Mouse (Mus musculus) kidney, postnatal 0 days (tissue): ENCODE measurements around the gene Fbxl17. TPM values are rescaled to one million over a fixed set of nuclear protein-coding genes. Genes with fewer than 3 reads are reported as not detected.

Experiments used
- ATAC-seq: fragments of 200-750 bp; cut with Nextera tagmentation; replicated peaks from 2 replicates; pipeline ENCODE4 v1.8.0; 2017; ENCODE audit warnings: low read depth, moderate number of reproducible peaks, moderate TSS enrichment, moderate library complexity; ENCODE audit not compliant: low FRiP score
- DNase-seq: peaks from one replicate; pipeline ENCODE4 v3.0.0-alpha.2; 2016; ENCODE audit warnings: low spot score
- H3K27ac ChIP-seq: fragments of 300-500 bp; sonication (generic); 2 replicates; pipeline ENCODE4 v1.5.1; 2014; ENCODE audit warnings: mild to moderate bottlenecking
- H3K27me3 ChIP-seq: fragments of 300-500 bp; sonication (generic); 2 replicates; pipeline ENCODE4 v1.6.1; 2014; ENCODE audit warnings: low read length, mixed read lengths; ENCODE audit not compliant: insufficient read depth
- H3K36me3 ChIP-seq: fragments of 300-500 bp; sonication (generic); 2 replicates; pipeline ENCODE4 v1.6.1; 2014; ENCODE audit warnings: low read length, mixed read lengths; ENCODE audit not compliant: insufficient read depth
- H3K4me1 ChIP-seq: fragments of 300-500 bp; sonication (generic); replicated peaks from 2 replicates; pipeline ENCODE4 v1.6.1; 2014; ENCODE audit warnings: antibody characterized with exemption, low read length, mixed read lengths; ENCODE audit not compliant: insufficient read depth
- H3K4me2 ChIP-seq: fragments of 300-500 bp; sonication (generic); 2 replicates; pipeline ENCODE4 v1.6.1; 2014; ENCODE audit warnings: mild to moderate bottlenecking, low read length, moderate library complexity, mixed read lengths
- H3K4me3 ChIP-seq: fragments of 300-500 bp; sonication (generic); replicated peaks from 2 replicates; pipeline ENCODE4 v1.5.1; 2014; ENCODE audit warnings: low read depth, low read length
- H3K9ac ChIP-seq: fragments of 300-500 bp; sonication (generic); 2 replicates; pipeline ENCODE4 v1.6.1; 2014; ENCODE audit warnings: low read depth, low read length
- H3K9me3 ChIP-seq: fragments of 300-500 bp; sonication (generic); replicated peaks from 2 replicates; pipeline ENCODE4 v1.6.1; 2016; ENCODE audit warnings: low read length, inconsistent platforms, mixed read lengths
- CTCF ChIP-seq: IDR thresholded peaks from 2 replicates; pipeline ENCODE4 v1.5.1; 2016; ENCODE audit warnings: antibody characterized with exemption, low read depth, mild to moderate bottlenecking, moderate library complexity
- WGBS: fragments of 180-500 bp; shearing (Covaris S2); extraction: QIAGEN DNeasy Blood & Tissue Kit; methylation state at CpG from one replicate; pipeline ENCODE4 v1.1.7; 2014; 5-methylcytosine and 5-hydroxymethylcytosine counted together
- polyA plus RNA-seq: library from polyadenylated mRNA; unstranded; fragments of >200 nt; fragmentation: Nextera tagmentation; extraction: Ambion mirVana; gene quantifications from 2 replicates; pipeline ENCODE4 v1.2.1, GENCODE M21; 2015

Fbxl17 gene
- polyA plus RNA-seq, 1 experiment from 2014 or later, result 9.0 TPM

- Histone ChIP-seq H3K4me3 (no peak overlapping the region), H3K36me3 (no peaks in the 10 kb centered on the region), H3K4me2 (no peak overlapping the region), H3K27ac (no peak overlapping the region), H3K27me3 (no peaks in the 10 kb centered on the region), H3K9me3 (no peaks in the 10 kb centered on the region), H3K4me1 (no peaks in the 10 kb centered on the region), H3K9ac (no peak overlapping the region)
- no peak for DNase-seq
- 85% methylated on average over 2 of the region's 2 CpGs for WGBS
- TF ChIP-seq CTCF, result no peak
- ATAC-seq, result no peak
Measured at GRCm38 (mm10) chr17:63510451-63510850, 10.6 kb upstream of the Fbxl17 start.

GRCm38 (mm10) chr17:63501091-63501490, 1.3 kb upstream of the Fbxl17 start:
- ATAC-seq, result no peak
- Histone ChIP-seq H3K4me2 (peak overlapping the region; percentile 78; the same call in 1 of the 2 replicates), H3K36me3 (no peaks in the 10 kb centered on the region), H3K27ac (0 out of 2 replicates have a peak overlapping the region, but pooled peaks have one; percentile 100), H3K4me3 (no peak overlapping the region), H3K9me3 (no peaks in the 10 kb centered on the region), H3K27me3 (no peaks in the 10 kb centered on the region), H3K9ac (no peak overlapping the region), H3K4me1 (peaks cover 12% of the 10 kb centered on the region)
- no peak for TF ChIP-seq CTCF
- DNase-seq, result no peak
- WGBS, result 93% methylated on average over 6 of the region's 6 CpGs

GRCm38 (mm10) chr17:63500156-63500834, 478 bp upstream of the Fbxl17 start:
- peak overlapping the region; percentile 99 for H3K9ac ChIP-seq
- peak overlapping the region; percentile 91 for H3K4me3 ChIP-seq
- 1% methylated on average over 53 of the region's 78 CpGs for WGBS
- H3K27ac ChIP-seq, result peak overlapping the region; percentile 100
- no peaks in the 10 kb centered on the region for H3K36me3 ChIP-seq
- ATAC-seq (peak; percentile 86), DNase-seq (peak; percentile 86)
- H3K27me3 ChIP-seq, result no peaks in the 10 kb centered on the region
- H3K4me2 ChIP-seq, result peak overlapping the region; percentile 78
- peaks cover 13% of the 10 kb centered on the region for H3K4me1 ChIP-seq
- no peaks in the 10 kb centered on the region for H3K9me3 ChIP-seq
- no peak for TF ChIP-seq CTCF

- TF ChIP-seq CTCF, result no peak
- DNase-seq, result peak; percentile 82
- peak; percentile 58 for ATAC-seq
- H3K4me1 ChIP-seq, result peaks cover 13% of the 10 kb centered on the region
- no peaks in the 10 kb centered on the region for H3K27me3 ChIP-seq
- H3K36me3 ChIP-seq, result no peaks in the 10 kb centered on the region
- H3K9ac ChIP-seq, result peak overlapping the region; percentile 99
- 0% methylated on average over 45 of the region's 90 CpGs for WGBS
- peak overlapping the region; percentile 91 for H3K4me3 ChIP-seq
- peak overlapping the region; percentile 100 for H3K27ac ChIP-seq
- H3K9me3 ChIP-seq, result no peaks in the 10 kb centered on the region
- H3K4me2 ChIP-seq, result peak overlapping the region; percentile 78
Measured at GRCm38 (mm10) chr17:63498717-63499635, 841 bp downstream of the Fbxl17 start.

GRCm38 (mm10) chr17:63498182-63498716, 1.6 kb downstream of the Fbxl17 start:
- Histone ChIP-seq H3K4me2 (peak overlapping the region; percentile 78), H3K9me3 (no peaks in the 10 kb centered on the region), H3K4me1 (peaks cover 13% of the 10 kb centered on the region), H3K27ac (peak overlapping the region; percentile 100; the same call in 1 of the 2 replicates), H3K27me3 (no peaks in the 10 kb centered on the region), H3K4me3 (peak overlapping the region; percentile 91), H3K9ac (peak overlapping the region; percentile 99), H3K36me3 (no peaks in the 10 kb centered on the region)
- DNase-seq, result peak; percentile 76
- 4% methylated on average over 6 of the region's 6 CpGs for WGBS
- TF ChIP-seq CTCF, result no peak
- ATAC-seq, result 0 out of 2 replicates have a peak, but pooled peaks have one; percentile 0

- no peak overlapping the region for H3K27ac ChIP-seq
- no peaks in the 10 kb centered on the region for H3K27me3 ChIP-seq
- TF ChIP-seq CTCF, result no peak
- H3K9ac ChIP-seq, result no peak overlapping the region
- peaks cover 19% of the 10 kb centered on the region for H3K4me1 ChIP-seq
- no peaks in the 10 kb centered on the region for H3K36me3 ChIP-seq
- H3K9me3 ChIP-seq, result no peaks in the 10 kb centered on the region
- ATAC-seq (no peak), DNase-seq (no peak)
- WGBS, result 76% methylated on average over 6 of the region's 6 CpGs
- H3K4me3 ChIP-seq, result 0 out of 2 replicates have a peak overlapping the region, but pooled peaks have one; percentile 91
- peak overlapping the region; percentile 78 for H3K4me2 ChIP-seq
Measured at GRCm38 (mm10) chr17:63497206-63497731, 2.5 kb downstream of the Fbxl17 start.
